Mouse (Mus musculus): ENCODE measurements around the gene Fut4. TPM values are rescaled to one million over a fixed set of nuclear protein-coding genes. Genes with fewer than 3 reads are reported as not detected.

The Fut4 gene
- polyA plus RNA-seq, 1 experiment from 2014 or later: 2.0 TPM

DNA sequence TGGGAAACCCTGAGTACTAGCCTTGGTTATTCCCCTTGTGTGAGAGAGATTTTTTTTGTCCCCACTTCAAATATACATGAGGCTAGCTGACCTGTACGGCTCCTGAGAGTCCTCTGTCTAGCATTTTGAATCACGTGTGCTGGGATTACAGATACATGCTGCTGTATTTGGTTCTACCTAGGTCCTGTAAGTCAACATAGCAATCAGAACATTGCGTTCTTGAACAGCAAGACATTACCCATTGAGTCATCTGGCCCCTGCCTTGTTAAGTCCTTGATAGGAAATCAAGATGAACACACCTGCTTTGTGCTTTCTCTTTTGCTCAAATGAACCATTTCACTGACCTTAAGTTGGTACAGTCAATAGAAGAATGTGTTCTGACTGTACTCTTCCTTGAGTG, 2.3 kb upstream of the Fut4 start:
- no peak overlapping the region for H3K27ac ChIP-seq (ENCODE audit: poor library complexity, severe bottlenecking)
- H3K4me3 ChIP-seq: no peak overlapping the region
- no peak overlapping the region for H3K4me2 ChIP-seq
- H3K9me3 ChIP-seq (replicated peaks): no peaks in the 10 kb centered on the region
- H3K4me1 ChIP-seq (replicated peaks): peaks cover 13% of the 10 kb centered on the region
- WGBS: 71% methylated on average over 3 of the region's 3 CpGs
- no peak overlapping the region for H3K9ac ChIP-seq
- no peaks in the 10 kb centered on the region for H3K36me3 ChIP-seq
- peaks cover 11% of the 10 kb centered on the region for H3K27me3 ChIP-seq (replicated peaks)
- ATAC-seq (ENCODE audit: insufficient number of reproducible peaks, low FRiP score): no peak

DNA sequence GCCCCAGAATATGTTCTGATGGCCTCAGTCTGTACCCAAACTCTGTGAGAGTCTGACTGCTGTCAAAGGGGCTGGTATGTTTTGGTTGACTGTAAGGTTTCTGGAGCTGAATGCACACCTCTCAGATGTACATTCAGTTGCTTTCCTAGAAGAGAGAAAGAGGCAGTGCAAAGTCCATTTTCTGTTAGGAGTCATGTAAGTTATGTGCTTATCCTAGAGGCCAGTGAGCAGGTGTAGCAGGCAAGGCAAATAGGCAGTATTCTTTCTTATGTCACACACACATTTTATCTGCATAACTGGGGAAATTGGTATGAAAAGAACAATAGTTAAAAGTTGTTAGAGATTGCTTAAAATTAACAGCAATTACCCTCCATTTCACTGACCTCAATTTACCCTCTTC, 1.8 kb upstream of the Fut4 start:
- no peak for ATAC-seq (ENCODE audit: insufficient number of reproducible peaks, low FRiP score)
- Histone ChIP-seq H3K4me2 (no peak overlapping the region), H3K4me1 (replicated peaks) (peaks cover 13% of the 10 kb centered on the region), H3K27me3 (replicated peaks) (peaks cover 11% of the 10 kb centered on the region), H3K9me3 (replicated peaks) (no peaks in the 10 kb centered on the region), H3K36me3 (no peaks in the 10 kb centered on the region), H3K4me3 (no peak overlapping the region), H3K27ac (ENCODE audit: poor library complexity, severe bottlenecking) (no peak overlapping the region), H3K9ac (no peak overlapping the region)

DNA sequence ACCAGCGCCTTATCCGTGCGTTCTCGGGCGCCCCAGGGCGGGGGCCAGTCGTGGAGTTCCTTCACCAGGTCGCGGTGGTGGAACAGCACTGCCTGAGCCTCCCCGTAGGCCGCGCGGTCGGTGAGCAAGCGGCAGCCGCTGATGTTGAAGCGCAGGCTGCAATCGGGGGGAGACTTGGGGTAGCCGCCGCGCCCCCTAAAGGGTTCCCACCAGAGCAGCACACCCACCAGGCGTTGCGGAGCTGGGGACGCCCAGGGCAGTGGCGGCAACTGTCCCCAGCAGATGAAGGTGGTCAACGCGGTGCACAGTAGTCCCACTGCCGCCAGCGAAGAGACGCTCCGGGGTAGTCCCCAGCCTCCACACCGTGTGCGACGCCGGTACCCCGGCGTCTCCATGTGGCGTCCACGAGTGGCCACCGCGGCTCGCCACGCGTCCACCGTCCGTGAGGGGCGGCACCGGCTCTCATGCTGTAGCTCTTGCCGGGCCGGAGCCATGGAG, 641 bp downstream of the Fut4 start:
- Histone ChIP-seq H3K27ac (ENCODE audit: poor library complexity, severe bottlenecking) (no peak overlapping the region), H3K27me3 (replicated peaks) (peaks cover 11% of the 10 kb centered on the region), H3K9me3 (replicated peaks) (no peaks in the 10 kb centered on the region), H3K36me3 (no peaks in the 10 kb centered on the region), H3K9ac (peak overlapping the region; percentile 70), H3K4me3 (peak overlapping the region; percentile 64), H3K4me2 (peak overlapping the region; percentile 96), H3K4me1 (replicated peaks) (peaks cover 13% of the 10 kb centered on the region)
- under 1% methylated on average over 50 of the region's 50 CpGs for WGBS
- peak; percentile 71 for ATAC-seq (ENCODE audit: insufficient number of reproducible peaks, low FRiP score)

DNA sequence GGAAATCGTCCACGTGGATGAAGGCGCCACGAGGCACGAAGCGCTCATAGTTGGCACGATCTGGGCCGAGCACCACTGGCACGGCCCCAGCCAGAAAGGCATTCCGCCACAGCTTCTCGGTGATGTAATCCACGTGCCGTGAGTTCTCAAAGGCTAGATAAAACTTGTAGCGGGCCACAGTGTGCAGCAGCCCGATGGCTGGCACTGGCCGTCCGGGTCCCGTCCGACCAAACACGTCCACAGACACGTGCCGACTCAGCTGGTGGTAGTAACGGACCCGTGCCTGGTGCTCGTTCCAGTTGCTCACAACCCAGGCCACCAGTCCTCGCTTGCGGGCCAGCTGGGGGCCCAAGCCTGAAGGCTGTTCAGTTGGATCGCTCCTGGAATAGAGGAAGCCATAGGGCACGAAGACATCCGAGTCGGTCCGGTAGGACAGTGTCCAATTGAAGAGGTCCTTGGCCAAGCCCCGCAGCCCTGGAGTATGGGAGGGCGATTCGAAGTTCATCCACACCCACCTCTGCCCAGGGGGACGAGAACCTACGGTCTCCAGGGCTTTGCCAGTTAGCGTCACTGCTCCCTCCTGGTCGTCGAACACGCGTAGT, 1.2 kb downstream of the Fut4 start:
- ATAC-seq (ENCODE audit: insufficient number of reproducible peaks, low FRiP score): peak; percentile 23; the same call in 1 of the 2 replicates
- Histone ChIP-seq H3K4me2 (peak overlapping the region; percentile 96), H3K4me3 (peak overlapping the region; percentile 64), H3K9me3 (replicated peaks) (no peaks in the 10 kb centered on the region), H3K4me1 (replicated peaks) (peaks cover 13% of the 10 kb centered on the region), H3K9ac (peak overlapping the region; percentile 70), H3K27me3 (replicated peaks) (peaks cover 11% of the 10 kb centered on the region), H3K27ac (ENCODE audit: poor library complexity, severe bottlenecking) (no peak overlapping the region), H3K36me3 (no peaks in the 10 kb centered on the region)
- WGBS: 44% methylated on average over 42 of the region's 42 CpGs

DNA sequence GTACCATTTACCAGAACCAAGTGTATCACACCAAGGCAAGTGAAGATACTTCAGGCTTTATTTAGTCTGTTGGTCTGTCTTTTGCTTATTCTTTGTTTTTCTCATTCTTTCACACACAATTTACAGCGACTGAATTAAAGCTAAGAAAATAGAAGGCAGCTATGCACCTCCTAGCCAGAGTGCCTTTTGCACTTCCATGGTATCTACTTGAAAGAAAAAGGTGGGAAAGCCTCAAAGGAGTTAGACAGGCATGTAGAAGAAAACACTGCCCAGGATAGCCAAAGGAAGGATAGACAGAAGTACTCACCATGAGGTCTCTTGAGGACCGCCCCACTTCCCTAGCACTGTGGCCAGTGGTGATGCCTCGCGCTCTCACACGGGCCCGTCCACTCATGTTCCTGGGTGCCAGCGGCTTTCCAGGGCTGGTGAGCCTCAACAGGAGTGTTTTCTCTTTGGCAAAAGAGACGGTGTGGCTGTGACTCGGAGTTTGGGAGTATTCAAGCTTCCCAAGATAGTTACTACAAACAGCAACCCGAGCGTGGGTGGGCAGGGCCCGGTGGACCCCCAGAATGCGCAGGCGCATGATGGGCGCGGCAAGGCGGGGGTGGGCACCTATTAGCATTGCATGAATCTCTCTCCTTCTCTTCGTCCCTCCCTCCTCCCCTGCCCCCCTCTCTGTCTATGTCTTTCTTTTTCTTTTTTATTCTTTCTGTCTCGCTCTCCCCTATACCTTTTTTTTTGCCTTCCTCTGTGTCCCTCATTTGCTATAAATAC, 11.9 kb downstream of the Fut4 start, which contains the start of gene Piwil4:
Gene Piwil4 (minus strand): TSS at position 583 of the 774 bp plus-strand sequence.
- H3K27ac ChIP-seq (ENCODE audit: poor library complexity, severe bottlenecking): no peak within 1 kb of the TSS
- H3K4me1 ChIP-seq (replicated peaks): no peaks in the 10 kb centered on the region
- H3K9ac ChIP-seq: no peak within 1 kb of the TSS
- ATAC-seq (ENCODE audit: insufficient number of reproducible peaks, low FRiP score): no peak
- no peaks in the 10 kb centered on the region for H3K9me3 ChIP-seq (replicated peaks)
- H3K27me3 ChIP-seq (replicated peaks): no peaks in the 10 kb centered on the region
- no peak within 1 kb of the TSS for H3K4me3 ChIP-seq
- WGBS: 82% methylated on average over 19 of the region's 19 CpGs
- H3K36me3 ChIP-seq: no peaks in the 10 kb centered on the region
- H3K4me2 ChIP-seq: no peak within 1 kb of the TSS

DNA sequence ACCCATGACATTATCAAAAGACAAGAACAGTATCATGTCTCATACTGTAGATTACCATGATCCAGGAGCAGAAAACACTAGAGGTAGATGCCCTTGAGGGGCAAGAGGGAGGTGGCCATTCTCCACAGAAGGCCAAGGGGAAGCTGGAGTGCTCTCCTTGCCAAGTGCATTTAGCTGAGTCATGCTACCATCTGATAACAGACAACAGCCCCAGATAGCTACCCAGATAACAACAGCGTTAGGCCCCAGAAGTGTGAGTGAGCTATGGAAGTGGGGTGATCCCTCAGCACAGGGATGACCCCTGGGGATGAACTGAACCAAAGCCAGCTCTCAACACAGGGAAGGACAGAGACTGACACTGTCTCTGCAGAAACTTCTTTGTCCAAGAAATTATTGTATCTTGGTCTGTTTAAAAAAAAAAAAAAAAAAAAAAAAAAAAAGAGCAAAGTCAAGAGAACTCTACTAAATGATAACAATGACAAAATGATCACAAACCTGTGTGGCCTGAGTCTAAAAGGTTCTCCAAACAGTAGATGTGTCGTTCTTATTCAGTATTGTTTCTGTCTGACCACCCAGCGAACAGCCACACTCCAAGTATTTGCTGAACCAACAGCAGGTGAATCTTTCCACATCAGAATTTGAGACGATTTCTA, 12.6 kb downstream of the Fut4 start:
- Histone ChIP-seq H3K27ac (ENCODE audit: poor library complexity, severe bottlenecking) (no peak overlapping the region), H3K4me1 (replicated peaks) (no peaks in the 10 kb centered on the region), H3K9me3 (replicated peaks) (no peaks in the 10 kb centered on the region), H3K4me3 (no peak overlapping the region), H3K27me3 (replicated peaks) (0 out of 2 replicates have a peak, but pooled peaks cover 5% of the 10 kb centered on the region), H3K9ac (no peak overlapping the region), H3K4me2 (no peak overlapping the region), H3K36me3 (no peaks in the 10 kb centered on the region)
- ATAC-seq (ENCODE audit: insufficient number of reproducible peaks, low FRiP score): no peak
- WGBS: 68% methylated on average over 4 of the region's 4 CpGs

DNA sequence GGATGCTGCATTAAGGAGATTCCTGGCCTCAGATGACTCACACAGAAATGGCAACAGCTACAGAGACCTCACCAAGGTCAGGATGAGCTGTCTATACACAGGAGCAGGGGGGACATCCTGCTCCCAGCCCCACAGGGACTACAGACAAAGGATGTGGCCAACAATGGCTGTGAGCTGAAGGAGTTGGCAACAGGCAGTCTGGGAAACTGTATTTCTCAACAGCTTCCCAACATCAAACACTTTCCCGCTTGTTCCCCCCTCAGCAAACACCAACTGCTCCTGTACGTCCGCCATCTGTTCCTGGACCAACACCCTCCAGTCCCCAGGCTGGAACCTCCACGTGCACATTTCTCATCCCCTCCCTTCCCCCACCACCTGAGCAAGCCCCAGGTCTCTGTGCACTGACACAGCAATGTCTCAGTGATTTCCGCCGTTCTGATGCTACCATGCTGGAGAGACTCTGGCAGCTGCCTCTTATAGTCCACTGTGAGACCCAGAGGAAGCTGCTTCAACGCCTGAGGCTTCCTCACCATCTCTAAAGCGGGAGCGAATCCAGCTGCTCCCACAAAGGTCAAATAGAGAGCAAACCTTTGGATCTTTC, 21.2 kb downstream of the Fut4 start:
- H3K27ac ChIP-seq (ENCODE audit: poor library complexity, severe bottlenecking): no peak overlapping the region
- 54% methylated on average over 9 of the region's 9 CpGs for WGBS
- no peak for ATAC-seq (ENCODE audit: insufficient number of reproducible peaks, low FRiP score)

DNA sequence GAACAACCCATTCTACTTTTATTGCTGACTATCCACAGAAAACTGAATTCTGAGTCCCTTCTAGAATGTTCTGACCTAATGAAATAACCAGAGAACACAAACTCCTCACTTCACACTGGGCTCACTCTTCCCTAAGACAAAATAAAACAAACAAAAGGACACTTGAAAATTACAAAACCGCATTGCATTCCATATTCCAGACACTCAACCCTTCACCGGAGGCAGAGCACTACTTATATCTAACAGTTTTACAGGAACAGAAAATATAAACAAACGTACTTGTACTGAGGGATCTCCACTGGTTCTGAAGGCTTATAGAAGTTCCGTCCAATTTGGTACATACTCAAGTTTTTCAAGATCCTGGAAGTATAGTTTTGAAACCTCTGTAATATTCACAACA, 23.8 kb downstream of the Fut4 start:
- no peaks in the 10 kb centered on the region for H3K36me3 ChIP-seq
- H3K4me3 ChIP-seq: no peak overlapping the region
- H3K4me1 ChIP-seq (replicated peaks): no peaks in the 10 kb centered on the region; the same call in 1 of the 2 replicates
- ATAC-seq (ENCODE audit: insufficient number of reproducible peaks, low FRiP score): no peak
- H3K27me3 ChIP-seq (replicated peaks): no peaks in the 10 kb centered on the region
- 76% methylated on average over 4 of the region's 4 CpGs for WGBS
- H3K9me3 ChIP-seq (replicated peaks): no peaks in the 10 kb centered on the region
- no peak overlapping the region for H3K9ac ChIP-seq
- no peak overlapping the region for H3K4me2 ChIP-seq
- no peak overlapping the region for H3K27ac ChIP-seq (ENCODE audit: poor library complexity, severe bottlenecking)

More for the DNA sequence above, 21.2 kb downstream of the Fut4 start:
- Histone ChIP-seq H3K9me3 (replicated peaks) (no peaks in the 10 kb centered on the region), H3K36me3 (no peaks in the 10 kb centered on the region), H3K4me2 (no peak overlapping the region), H3K4me3 (no peak overlapping the region), H3K4me1 (replicated peaks) (no peaks in the 10 kb centered on the region; the same call in 1 of the 2 replicates), H3K27me3 (replicated peaks) (0 out of 2 replicates have a peak, but pooled peaks cover 6% of the 10 kb centered on the region), H3K9ac (no peak overlapping the region)

DNA sequence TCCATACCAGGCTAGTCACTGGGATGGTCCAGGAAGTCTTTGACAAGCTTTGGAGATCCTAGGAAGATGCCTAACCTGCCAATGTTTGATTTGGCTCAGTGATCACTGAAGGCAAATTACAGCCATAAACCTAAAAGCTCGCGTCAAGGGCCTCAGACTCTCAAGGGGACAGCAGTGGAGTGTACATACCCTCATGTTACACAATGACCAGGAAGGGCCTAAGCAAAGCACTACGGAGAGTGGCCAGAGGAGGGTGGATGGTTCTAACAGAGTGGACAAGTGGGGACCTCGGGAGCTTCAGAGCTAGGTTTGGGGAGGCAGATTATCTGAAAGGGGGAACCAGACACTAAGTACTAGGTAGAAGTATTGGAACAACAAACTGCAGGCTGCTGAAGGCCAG, 25.6 kb downstream of the Fut4 start:
- WGBS: 86% methylated on average over 4 of the region's 4 CpGs
- H3K36me3 ChIP-seq: no peaks in the 10 kb centered on the region
- no peak overlapping the region for H3K4me2 ChIP-seq
- no peak overlapping the region for H3K4me3 ChIP-seq
- ATAC-seq (ENCODE audit: insufficient number of reproducible peaks, low FRiP score): no peak
- peaks cover 6% of the 10 kb centered on the region for H3K27me3 ChIP-seq (replicated peaks)
- H3K9me3 ChIP-seq (replicated peaks): no peaks in the 10 kb centered on the region
- no peak overlapping the region for H3K9ac ChIP-seq
- H3K4me1 ChIP-seq (replicated peaks): no peaks in the 10 kb centered on the region; the same call in 1 of the 2 replicates
- no peak overlapping the region for H3K27ac ChIP-seq (ENCODE audit: poor library complexity, severe bottlenecking)

DNA sequence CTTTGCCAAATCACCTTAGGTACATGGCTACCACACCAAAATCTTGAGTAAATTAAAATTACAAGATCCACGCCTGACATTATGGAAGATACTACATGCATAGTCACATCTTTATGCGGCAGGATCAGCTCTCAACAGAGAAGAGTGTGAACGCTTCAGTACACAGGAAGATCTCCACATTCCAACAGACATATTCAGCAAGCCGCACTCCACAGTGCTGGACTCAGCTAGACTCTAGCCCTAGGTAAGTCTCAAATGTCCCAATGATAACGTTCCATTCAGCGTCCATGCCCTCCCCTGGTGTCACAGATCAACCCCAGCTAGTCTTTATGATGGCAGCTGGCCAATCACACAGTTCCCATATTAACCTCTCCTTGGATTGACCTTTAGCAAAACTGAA, 26.2 kb downstream of the Fut4 start:
- no peaks in the 10 kb centered on the region for H3K36me3 ChIP-seq
- no peaks in the 10 kb centered on the region; the same call in 1 of the 2 replicates for H3K4me1 ChIP-seq (replicated peaks)
- no peak overlapping the region for H3K27ac ChIP-seq (ENCODE audit: poor library complexity, severe bottlenecking)
- WGBS: 72% methylated on average over 6 of the region's 6 CpGs
- H3K4me2 ChIP-seq: no peak overlapping the region
- H3K4me3 ChIP-seq: no peak overlapping the region
- no peaks in the 10 kb centered on the region for H3K9me3 ChIP-seq (replicated peaks)
- no peak overlapping the region for H3K9ac ChIP-seq
- peaks cover 6% of the 10 kb centered on the region for H3K27me3 ChIP-seq (replicated peaks)
- no peak for ATAC-seq (ENCODE audit: insufficient number of reproducible peaks, low FRiP score)

Data from heart, embryonic 12.5 days (tissue).